Mouse (Mus musculus): ENCODE results near the gene Nek8. TPM values are rescaled to one million over a fixed set of nuclear protein-coding genes. Genes with fewer than 3 reads are reported as not detected.
A peak's percentile ranks its signal among the peaks of the same experiment; 100 is the strongest.
"Not testable (repeated sequence)": the region's sequence is repeated elsewhere in the genome, so short reads cannot be mapped to it uniquely, and the experiment has no call there.

Gene Nek8
- 10 to 100 TPM in 1 of 2 experiments, 1 to 10 TPM in 1; 9.8 to 12.8 TPM for total RNA-seq (2021)
- long read RNA-seq, experiment 1, transcript Nek8-201 (15 exons, 2,809 nt): major isoform, 8 of 14 reads
- long read RNA-seq, experiment 1, partial matches to known transcripts: 2 of 14 reads
- long read RNA-seq, experiment 1, other reads (novel, unspliced or antisense): 2 of 14 reads
- long read RNA-seq, experiment 2, transcript Nek8-201 (15 exons, 2,809 nt): major isoform, 12 of 21 reads
- long read RNA-seq, experiment 2, partial matches to known transcripts: 3 of 21 reads
- long read RNA-seq, experiment 2, other reads (novel, unspliced or antisense): 5 of 21 reads

DNA sequence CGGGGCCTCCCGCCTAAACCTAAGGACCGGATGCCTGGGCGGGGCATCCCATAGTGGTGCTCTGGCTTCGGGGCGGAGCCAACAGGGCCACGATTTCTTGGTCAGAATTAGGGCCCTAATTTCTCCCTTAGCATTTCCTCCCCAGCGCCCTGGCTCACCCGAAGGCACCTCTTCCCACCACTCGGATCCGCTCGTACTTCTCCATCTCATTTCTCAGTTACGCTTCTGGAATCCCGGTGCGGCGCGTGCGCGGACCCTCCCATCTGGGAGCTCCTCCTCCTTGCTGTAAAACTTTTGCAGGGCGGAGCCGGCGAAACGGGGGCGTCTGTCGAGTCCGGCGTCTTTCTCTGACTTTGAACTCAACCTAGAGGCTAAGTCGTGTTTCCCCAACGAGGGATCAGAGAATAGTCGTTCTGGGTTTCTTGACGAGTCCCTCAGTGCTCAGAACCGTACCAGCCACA, at the start of gene Nek8, which contains the start of gene Tlcd1:
TSS of gene Nek8 (minus strand) at position 274 of the 461 bp plus-strand sequence.
TSS of gene Tlcd1 (plus strand) at position 310 of the 461 bp plus-strand sequence.
- peak; percentile 89 to 92 for DNase-seq (ENCODE audit: low spot score in 2 of 2)

DNA sequence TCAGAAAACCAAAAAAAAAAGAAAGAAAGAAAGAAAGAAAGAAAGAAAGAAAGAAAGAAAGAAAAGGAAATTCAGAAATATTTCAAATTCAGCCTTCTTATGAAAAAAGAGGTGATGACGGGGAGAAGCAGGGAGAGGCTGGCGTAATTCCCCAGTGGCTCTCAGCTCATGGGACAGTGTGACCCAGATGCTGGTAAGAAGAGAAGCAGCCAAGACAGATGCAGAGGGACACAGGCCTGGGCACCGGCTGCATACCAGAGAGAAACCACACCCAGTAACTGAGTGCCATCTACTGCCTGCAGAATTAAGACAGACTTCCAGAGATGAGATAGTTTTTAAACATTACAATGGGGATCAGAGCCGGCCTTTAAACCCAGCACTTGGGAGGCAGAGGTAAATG, 47.1 kb upstream of the Nek8 start:
- no peak for DNase-seq (ENCODE audit: low spot score in 2 of 2)

DNA sequence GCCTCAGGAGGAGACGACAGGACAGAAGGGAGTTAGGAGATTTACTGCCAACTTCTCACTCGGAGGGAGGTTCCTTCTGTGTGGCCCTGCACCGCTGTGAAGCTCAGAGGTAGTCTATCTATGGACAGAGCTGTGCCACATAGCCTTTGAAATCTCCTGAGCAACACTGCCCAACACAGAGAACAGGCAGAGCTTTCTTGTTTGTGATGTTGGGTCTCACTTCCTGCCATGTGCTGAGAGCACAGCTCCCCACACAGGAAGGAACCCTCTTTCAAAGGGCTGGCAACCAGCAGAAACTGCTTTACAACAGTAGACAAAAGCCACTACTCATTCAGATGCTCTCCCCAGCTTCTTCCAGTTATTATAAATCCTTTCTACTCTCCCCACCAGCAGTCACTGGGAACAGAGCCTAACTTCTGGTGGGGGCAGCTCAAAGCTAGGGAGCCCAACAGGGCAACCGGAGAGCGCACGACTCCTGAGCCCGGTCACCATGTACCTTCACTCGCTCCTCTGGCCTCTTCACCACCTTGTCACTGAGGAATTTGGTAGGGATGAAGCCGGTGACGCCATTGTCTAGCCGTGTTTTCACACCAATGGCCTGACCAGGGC, 39.3 kb upstream of the Nek8 start:
- DNase-seq (ENCODE audit: low spot score in 2 of 2): no peak

DNA sequence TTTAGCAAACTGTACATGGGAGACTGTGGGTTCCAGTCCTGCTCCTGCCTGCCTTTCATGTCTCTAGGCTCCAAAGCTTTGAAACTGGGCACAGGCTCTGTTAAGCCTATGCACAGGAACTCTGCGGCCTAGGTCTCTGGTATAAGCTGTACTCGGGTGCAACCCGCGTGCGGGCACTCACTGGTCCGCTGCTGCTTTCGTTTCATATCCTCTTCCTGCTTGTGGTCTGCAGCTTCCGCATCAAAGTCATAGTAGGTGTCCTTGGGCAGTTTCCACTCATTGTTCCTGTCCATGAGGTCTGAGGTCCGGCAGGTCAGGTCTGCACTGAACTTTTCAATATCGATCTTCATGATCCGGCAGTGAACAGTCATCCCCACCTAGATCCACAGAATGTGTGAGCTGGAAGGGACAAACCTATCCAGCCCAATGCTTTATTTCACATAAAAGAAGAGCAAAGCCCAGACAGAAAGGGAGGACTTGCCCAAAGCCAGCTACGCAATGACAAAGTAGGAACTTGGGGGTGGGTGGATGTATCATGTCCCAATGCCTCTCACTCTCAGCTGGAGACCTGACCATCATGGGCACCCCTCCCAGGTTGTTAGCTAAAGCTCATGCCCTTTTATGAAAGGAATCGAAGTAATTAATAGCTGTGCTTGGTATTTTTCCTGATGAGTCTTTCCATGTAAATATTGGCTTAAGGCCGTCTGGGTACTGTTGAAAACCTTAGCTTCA, 36.8 kb upstream of the Nek8 start:
- no peak for DNase-seq (ENCODE audit: low spot score in 2 of 2)

DNA sequence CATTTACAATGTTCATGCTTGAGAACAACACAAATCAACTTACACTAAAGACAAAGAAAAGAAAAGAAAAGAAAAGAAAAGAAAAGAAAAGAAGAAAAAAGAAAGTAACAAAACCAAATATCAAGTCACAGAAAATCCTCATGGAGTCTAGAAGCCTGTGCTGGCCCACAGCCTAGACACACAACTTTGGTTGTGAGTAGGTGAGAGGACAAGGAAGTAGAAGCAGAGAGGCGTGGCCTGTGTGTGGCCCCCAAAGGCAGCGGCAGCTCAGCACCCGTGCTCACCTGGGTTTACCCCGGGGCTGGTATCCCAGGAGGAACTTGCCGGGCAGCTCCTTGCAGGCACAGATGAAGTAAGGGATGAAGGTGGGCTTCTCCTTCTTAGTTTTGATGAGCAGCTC, 35.0 kb upstream of the Nek8 start:
- DNase-seq (ENCODE audit: low spot score in 2 of 2): no peak

DNA sequence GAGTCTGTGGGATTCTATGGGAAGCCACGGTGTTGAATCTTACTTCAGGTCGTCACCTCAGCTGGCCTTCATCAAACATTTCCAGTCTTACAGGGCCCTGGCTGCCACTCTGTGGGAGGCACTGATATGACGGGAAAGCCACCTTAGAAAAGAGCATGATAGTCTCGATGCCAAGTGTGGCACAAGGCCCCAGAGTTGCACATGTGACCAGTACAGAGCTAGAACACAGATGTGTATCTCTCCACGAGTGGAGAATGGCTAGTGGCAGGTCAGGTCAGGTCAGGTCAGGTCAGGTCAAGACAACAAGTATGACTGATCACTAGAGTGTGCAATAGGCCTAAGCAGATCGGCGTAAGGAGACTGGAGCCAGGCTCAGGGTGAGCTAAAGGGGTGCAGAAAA, 34.1 kb upstream of the Nek8 start:
- no peak for DNase-seq (ENCODE audit: low spot score in 2 of 2)

DNA sequence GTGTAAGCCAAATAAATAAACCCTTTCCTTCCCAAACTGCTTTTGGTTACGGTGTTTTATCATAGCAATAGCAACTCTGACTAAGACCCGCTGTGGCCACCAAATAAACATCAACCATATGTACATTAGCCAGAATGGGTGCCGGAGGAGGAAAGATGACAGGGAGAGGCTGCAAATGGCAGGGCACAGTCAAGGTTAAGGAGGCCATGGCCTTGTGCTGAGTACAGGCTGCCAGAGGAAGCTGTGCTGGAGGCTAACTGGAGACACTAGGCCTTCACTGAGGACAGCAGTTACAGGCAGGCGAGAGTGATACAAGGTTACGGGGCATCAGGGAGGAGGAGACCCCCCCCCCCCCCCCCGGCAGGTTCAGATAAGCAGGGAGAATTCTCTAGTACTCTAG, 33.4 kb upstream of the Nek8 start:
- no peak for DNase-seq (ENCODE audit: low spot score in 2 of 2)

DNA sequence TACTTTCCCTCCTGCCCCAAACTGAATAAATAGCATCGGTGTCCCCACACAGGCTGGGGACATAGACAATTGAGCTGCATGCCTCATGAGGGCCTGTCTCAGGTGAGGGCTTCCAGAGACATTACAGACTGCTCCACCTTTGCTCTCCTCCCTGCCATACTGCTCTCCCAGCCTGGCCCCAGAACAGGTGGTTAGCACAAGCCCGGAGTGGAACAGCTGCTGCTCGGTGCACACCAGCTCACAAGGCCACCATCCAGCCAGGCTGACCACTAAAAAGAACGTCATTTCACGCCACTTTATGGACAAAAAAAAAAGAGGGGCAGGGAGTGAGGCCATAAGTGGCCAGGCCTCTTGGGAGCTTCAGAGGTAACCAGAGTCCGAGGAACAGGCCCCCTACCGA, 30.7 kb upstream of the Nek8 start:
- no peak for DNase-seq (ENCODE audit: low spot score in 2 of 2)

DNA sequence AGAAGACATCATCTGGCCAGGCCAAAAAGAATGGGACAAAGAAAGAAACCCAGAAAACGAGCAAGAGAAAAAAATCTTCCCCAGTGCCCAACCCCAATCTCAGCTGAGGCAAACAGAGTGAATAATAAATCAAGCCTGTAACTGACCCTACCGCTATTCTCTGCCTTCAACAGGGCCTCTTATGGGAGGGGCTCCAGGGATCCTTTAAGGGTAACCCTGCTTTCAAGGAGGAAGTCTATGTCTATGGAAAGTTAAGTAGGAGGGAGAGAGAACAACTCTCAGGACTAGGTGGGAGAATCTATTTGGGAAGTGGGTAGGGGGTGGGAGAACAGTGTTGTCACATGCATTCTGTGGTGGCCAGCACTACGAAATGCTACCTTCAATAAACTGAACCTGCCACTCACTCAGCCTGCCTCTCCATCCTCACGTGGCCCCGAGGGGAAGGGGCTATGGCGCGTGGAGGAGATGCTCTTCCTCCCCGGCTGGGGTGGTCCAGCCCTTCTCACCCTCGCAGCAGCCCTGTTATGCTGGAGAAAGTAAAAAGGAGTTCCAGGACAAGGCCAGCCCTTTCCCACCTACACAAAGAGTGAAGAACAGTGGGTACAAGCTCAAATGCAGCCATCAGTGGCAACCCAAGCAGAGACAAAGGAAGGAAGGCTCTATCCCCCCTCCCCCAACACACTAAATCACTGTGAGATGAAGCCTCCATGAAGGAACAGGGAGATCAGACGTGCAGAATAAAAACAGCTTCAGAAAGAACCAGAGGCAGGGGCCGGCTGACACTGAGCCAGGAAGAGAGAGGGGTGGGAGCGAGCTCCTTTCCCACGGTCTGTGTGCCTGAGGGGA, 29.1 kb upstream of the Nek8 start:
- DNase-seq (ENCODE audit: low spot score in 2 of 2): no peak

DNA sequence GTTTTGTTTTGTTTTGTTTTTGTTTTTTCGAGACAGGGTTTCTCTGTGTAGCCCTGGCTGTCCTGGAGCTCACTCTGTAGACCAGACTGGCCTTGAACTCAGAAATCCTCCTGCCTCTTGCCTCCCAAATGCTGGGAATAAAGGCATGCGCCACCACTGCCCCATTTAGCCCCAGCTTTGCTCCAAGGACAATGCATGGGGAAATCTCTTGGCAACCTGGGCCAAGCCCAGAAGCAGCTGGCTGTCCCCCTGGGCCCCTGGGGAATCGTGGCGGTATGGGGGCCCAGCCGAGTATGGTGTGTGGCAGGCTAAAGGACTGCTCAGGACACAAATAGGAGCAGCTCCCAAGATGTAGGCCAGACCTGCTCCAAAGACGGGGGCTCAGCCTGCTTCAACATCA, 27.8 kb upstream of the Nek8 start:
- DNase-seq (ENCODE audit: low spot score in 2 of 2): no peak

DNA sequence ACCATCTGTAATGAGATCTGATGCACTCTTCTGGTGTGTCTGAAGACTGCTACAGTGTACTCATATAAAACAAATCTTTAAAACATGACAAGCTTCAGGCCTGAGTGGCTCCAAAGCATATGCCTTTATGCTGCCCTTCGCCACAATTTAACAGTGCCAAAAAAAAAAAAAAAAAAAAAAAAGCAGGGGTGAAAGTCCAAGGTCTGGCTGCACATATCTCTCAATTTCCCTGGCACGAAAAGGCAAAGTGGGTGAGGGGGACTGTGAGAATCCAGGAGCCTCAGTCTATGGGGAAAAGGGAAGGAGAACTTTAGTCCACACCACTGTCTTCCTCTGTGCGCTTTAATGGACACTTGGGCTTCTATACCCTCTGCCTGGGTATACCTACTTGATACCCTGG, 25.9 kb upstream of the Nek8 start:
- DNase-seq (ENCODE audit: low spot score in 2 of 2): no peak

DNA sequence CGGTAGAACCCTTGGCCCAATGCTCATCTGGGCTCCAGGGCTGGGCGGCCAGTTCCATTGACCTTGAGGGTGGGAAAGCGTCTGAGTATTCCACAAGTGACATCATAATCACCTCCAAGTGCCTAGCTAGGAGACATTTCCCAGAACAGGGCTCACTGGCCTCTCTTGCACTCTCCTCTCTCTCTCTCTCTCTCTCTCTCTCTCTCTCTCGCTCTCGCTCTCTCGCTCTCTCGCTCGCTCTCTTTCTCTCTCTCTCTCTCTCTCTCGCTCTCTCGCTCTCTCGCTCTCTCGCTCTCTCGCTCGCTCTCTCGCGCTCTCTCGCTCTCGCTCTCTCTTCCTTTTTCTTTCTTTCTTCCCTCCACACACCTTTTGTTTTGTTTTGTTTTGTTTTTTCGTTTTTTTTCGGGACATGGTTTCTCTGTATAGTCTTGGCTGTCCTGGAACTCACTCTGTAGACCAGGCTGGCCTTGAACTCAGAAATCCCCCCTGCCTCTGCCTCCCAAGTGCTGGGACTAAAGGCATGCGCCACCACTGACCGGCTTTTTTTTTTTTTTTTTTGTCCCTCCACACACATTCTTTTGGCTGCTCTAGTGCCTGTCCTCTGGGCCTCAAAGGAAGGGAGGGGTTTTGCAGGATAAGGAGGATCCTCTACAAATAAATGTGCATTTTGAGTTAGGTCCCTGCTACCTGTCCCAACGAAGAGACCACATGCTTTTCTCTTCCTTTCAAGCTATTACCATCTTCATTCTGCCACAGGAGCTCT, 18.8 kb upstream of the Nek8 start:
- no peak for DNase-seq (ENCODE audit: low spot score in 2 of 2)

DNA sequence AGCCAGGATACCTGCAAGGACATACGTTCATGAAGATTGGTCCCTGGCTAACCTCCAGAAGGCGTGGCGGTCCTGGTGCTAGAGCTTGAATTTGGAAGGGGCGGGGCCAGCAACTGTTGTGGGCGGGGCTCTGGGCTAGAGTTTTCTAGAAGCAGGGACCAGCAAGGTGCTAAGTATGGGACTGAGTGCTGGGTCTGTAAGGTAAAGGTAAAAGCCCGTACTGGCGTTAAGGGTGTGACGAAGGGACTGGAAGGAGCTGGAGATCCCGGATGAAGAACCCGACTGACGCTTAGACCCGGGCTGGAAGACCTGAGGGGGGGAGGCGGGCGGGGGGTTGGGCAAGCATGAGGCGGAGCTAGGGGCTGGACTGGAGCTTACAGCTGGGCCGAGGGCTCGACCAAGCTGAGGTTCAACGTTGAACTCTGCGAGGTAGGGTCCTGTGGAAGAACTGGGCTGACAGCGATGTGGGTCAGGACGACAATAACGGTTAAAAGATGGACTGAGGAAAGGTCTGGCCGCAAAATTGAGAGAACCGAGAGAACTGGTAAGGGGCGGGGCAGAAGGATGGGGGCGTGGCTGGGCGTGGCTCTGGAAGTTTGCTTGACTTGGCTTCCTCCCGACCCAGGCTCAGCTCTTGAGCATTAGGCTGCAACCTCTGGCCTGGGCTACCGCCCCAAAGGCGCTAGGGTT, 18.1 kb upstream of the Nek8 start:
- DNase-seq (ENCODE audit: low spot score in 2 of 2): peak; percentile 78 to 81

DNA sequence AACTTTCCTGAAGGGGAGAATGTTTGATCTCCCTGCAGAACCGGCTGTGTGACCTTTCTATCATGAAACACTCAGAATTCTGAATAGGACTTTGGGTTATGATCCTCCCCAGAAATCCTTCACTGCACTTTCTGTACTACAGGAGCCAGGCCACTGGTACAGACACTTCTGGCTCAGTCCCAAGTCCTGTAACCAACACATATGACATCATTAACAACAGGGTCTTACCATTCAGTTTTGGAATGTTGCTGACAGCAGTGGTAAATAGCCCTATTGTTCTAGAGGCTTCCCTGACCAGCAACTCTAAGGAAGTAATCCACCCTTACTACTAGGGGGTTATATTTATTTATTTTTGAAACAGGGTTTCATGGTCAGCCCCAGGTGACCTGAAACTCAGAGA, 16.6 kb upstream of the Nek8 start, which contains the start of gene Proca1:
TSS of gene Proca1 (plus strand) at position 280 of the 400 bp plus-strand sequence.
- no peak for DNase-seq (ENCODE audit: low spot score in 2 of 2)

DNA sequence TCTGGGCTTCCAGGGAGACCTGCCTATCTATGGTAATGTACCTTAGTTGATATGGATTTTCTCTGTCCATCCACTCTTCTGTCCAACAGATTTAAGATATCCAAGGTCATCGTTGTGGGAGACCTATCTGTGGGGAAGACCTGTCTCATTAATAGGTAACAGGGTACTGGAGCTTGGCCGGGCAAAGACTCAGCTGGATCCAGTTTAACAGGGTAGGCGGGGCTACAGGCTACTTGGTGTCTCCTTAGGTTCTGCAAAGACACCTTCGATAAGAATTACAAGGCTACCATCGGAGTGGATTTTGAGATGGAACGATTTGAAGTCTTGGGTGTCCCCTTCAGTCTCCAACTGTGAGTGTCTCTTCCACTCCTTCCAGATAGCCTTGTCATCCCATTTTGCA, 13.6 kb upstream of the Nek8 start:
- no peak for DNase-seq (ENCODE audit: low spot score in 2 of 2)

DNA sequence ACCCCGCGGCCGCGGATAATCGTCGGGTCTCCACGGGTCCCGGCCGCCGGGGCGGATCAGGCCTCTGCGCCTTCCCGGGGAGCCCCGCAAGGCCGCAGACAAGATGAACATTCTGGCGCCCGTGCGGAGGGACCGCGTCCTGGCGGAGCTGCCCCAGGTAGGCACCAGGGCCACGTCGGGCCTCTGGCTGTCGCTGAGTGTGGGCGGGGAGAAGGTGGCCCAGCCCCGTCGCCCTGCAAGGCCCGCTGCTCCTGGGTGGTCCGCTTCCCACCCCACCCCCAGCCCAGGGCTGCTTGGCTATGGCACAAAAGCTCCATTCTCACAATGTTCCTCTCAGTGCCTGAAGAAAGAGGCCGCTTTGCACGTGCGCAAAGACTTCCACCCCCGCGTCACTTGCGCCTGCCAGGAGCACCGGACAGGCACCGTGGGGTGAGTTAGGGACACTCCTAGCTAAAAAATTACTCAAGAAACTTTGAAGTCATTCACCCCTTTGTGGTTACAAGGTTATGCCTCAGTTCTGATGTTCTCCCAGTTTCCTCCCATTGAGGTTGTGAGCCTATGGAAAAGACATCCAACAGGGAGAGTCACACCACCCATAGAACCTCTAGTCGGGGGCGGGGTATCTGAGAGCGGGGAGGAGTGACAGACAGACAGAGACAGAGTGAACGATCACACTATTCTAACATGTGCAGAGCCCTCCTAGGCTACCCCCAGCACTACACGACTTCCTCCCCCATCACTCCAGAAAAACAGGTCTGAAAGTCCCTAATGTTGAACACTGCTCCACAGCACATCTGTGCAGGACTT, 13.0 kb upstream of the Nek8 start:
- peak; percentile 43 to 58 for DNase-seq (ENCODE audit: low spot score in 2 of 2)

DNA sequence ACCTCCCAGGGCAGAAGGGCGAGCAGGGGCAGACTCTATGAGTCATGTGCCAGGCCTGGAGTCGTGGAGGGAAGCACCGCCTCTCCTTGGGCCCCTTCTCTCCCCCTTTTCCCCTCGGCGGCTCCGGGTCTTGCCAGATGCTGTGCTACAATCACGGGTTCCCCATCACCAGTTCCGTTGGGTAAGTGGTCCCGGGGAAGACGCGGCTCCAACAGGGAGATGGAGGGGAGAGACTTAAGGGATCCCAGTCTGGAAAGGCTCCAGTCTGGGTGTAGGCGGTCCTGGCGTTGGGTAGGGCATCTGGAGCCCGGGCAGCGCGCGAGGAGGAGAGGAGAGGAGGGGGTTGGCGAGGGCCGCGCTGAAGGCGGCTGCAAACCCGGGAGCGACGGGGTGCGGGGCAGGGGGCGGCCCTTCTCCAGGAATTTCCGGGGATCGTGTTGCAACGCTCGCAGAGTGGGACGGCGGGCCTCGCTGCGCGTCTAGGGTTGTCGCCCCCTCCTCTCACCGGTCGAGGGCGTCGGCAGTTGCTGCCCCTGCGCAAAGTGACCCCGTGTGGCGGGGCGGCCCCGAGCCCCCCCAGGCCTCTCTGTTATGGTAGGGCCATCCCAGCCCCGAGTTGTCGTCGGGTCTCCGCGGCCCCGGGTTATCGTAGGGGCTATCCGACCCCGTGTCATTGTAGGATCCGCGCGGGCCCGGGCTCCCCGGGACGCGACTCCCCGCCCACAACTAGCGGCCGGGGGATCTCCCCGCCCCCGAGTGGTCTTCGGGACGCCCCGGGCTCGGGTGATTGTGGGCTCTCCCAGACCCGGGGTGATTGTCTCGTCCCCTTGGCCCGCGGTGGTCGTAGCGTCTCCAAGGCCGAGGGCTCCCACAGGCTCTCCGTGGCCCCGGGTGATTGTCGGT, 12.1 kb upstream of the Nek8 start, which contains the start of gene Rab34:
TSS of gene Rab34 (plus strand) at position 100 of the 903 bp plus-strand sequence.
- DNase-seq (ENCODE audit: low spot score in 2 of 2): peak; percentile 60 to 61

DNA sequence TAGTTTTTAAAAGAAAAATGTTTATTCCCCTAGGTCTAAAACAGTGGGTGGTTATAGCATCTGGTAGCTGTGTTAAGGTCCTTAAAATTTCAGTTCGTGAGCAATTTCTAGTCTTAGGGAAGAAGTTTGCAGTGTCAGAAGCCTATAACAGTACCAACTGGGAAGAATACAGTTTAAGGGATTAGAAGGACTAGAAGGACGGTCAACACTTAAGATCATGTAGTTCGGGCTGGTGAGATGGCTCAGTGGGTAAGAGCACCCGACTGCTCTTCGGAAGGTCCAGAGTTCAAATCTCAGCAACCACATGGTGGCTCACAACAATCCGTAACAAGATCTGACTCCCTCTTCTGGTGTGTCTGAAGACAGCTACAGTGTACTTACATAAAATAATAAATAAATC, 8.2 kb upstream of the Nek8 start:
- not testable (repeated sequence) for DNase-seq (ENCODE audit: low spot score in 2 of 2)
